Mouse (Mus musculus): ENCODE measurements around the gene Mug1. TPM values are rescaled to one million over a fixed set of nuclear protein-coding genes. Genes with fewer than 3 reads are reported as not detected.
"Not testable (repeated sequence)": the region's sequence is repeated elsewhere in the genome, so short reads cannot be mapped to it uniquely, and the experiment has no call there.

Gene Mug1
- polyA plus RNA-seq (2015; fragmentation: Nextera tagmentation; extraction: Ambion mirVana) = not detected in 2 replicates

DNA sequence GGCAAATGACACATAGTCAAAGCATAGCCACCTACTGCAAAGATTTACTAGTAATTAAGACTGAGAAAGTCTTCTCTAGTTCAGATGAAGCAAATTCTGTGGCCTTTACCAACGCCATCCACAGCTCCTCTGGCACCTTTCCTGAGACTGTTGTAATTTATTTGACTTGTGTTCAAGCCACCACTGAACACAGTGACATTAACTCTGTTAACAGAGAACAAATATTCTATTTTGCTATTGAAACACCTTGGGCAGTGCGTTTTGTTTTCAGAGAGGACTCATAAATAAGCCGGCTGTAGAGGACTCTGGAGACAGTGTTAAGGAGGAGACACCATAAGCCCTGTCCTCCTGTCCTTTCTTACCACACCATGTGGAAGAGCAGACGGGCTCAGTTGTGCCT, at the start of gene Mug1:
TSS of gene Mug1 (plus strand) at position 271 of the 400 bp plus-strand sequence.
- H3K27me3 ChIP-seq (ENCODE audit: control insufficient read depth, insufficient read depth, low read length); H3K4me3 ChIP-seq (replicated peaks; ENCODE audit: low read length); H3K9ac ChIP-seq (ENCODE audit: low read length); H3K36me3 ChIP-seq (ENCODE audit: control insufficient read depth, insufficient read depth, low read length); H3K27ac ChIP-seq (ENCODE audit: low read length); ATAC-seq (ENCODE audit: insufficient read depth, low FRiP score); H3K9me3 ChIP-seq (replicated peaks; ENCODE audit: control insufficient read depth, low read length); H3K4me2 ChIP-seq (ENCODE audit: low read depth, low read length); H3K4me1 ChIP-seq (ENCODE audit: control insufficient read depth, insufficient read depth, low read length): not testable (repeated sequence)
- WGBS = 78% methylated on average over 4 of the region's 4 CpGs

DNA sequence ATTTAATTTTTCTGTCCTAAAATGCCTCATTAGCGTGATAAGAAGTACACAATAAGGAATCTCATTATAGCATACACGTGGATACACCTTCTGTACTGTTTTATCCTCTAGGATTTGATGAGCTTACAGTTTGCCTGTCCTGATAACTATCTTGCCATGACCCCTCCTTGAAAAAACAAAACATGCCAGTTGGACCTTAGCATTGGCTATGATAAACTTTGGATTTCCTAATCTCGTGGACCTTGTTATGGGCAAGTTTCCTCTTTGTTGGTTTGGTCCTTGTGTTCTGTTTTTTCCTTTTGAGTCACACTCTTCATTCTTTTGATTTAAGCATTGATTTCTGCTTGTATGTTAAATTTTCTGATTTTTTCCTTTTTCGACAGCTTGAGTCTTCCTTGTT, 10.3 kb upstream of the Mug1 start:
- 79% methylated on average over 4 of the region's 4 CpGs for WGBS
- Histone ChIP-seq H3K4me3 (replicated peaks; ENCODE audit: low read length) (no peak overlapping the region), H3K4me1 (ENCODE audit: control insufficient read depth, insufficient read depth, low read length) (no peaks in the 10 kb centered on the region), H3K27me3 (ENCODE audit: control insufficient read depth, insufficient read depth, low read length) (no peaks in the 10 kb centered on the region), H3K36me3 (ENCODE audit: control insufficient read depth, insufficient read depth, low read length) (no peaks in the 10 kb centered on the region), H3K4me2 (ENCODE audit: low read depth, low read length) (no peak overlapping the region), H3K9me3 (replicated peaks; ENCODE audit: control insufficient read depth, low read length) (no peaks in the 10 kb centered on the region), H3K27ac (ENCODE audit: low read length) (no peak overlapping the region), H3K9ac (ENCODE audit: low read length) (no peak overlapping the region)
- no peak for ATAC-seq (ENCODE audit: insufficient read depth, low FRiP score)

GRCm38 (mm10) chr6:121836361-121836760, 2.0 kb upstream of the Mug1 start:
- Histone ChIP-seq H3K27me3 (ENCODE audit: control insufficient read depth, insufficient read depth, low read length) (no peaks in the 10 kb centered on the region), H3K9me3 (replicated peaks; ENCODE audit: control insufficient read depth, low read length) (no peaks in the 10 kb centered on the region), H3K4me3 (replicated peaks; ENCODE audit: low read length) (no peak overlapping the region), H3K36me3 (ENCODE audit: control insufficient read depth, insufficient read depth, low read length) (no peaks in the 10 kb centered on the region), H3K4me2 (ENCODE audit: low read depth, low read length) (no peak overlapping the region), H3K4me1 (ENCODE audit: control insufficient read depth, insufficient read depth, low read length) (no peaks in the 10 kb centered on the region), H3K9ac (ENCODE audit: low read length) (no peak overlapping the region), H3K27ac (ENCODE audit: low read length) (no peak overlapping the region)
- whole genome bisulfite sequencing = 91% methylated on average over 1 of the region's 1 CpGs
- ATAC-seq (ENCODE audit: insufficient read depth, low FRiP score) = no peak

DNA sequence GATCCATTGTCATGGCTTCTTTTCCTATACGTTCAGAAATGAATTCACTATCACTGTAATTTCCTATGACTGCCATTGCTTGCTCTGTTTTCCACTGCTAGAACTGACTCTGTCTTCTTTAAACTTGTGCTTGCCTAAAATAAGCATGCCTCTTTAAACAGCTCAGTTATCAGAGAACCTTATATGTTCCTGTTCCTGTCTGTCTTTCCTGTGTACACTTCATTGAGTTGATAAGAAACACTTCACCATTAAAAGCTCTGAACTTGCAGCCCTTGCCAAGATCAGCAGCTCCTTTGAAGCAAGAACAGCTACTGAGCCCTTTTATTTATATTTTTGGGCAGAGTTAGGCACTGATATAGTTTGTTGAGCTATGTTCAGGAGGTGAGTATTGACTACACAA, 10.0 kb downstream of the Mug1 start:
- Histone ChIP-seq H3K36me3 (ENCODE audit: control insufficient read depth, insufficient read depth, low read length) (no peaks in the 10 kb centered on the region), H3K4me1 (ENCODE audit: control insufficient read depth, insufficient read depth, low read length) (no peaks in the 10 kb centered on the region), H3K4me3 (replicated peaks; ENCODE audit: low read length) (no peak overlapping the region), H3K9ac (ENCODE audit: low read length) (no peak overlapping the region), H3K4me2 (ENCODE audit: low read depth, low read length) (no peak overlapping the region), H3K9me3 (replicated peaks; ENCODE audit: control insufficient read depth, low read length) (no peaks in the 10 kb centered on the region), H3K27ac (ENCODE audit: low read length) (no peak overlapping the region), H3K27me3 (ENCODE audit: control insufficient read depth, insufficient read depth, low read length) (no peaks in the 10 kb centered on the region)
- WGBS = 30% methylated on average over 1 of the region's 1 CpGs
- no peak for ATAC-seq (ENCODE audit: insufficient read depth, low FRiP score)

Other genes starting within 250 kb of the Mug1 start
- gene A2m, start 203.2 kb upstream of the Mug1 start, polyA plus RNA-seq (2015; fragmentation: Nextera tagmentation; extraction: Ambion mirVana) = 2.9 and 3.7 TPM in 2 replicates
- not detected in 2 replicates for gene Gm7298, start 105.6 kb upstream of the Mug1 start, polyA plus RNA-seq (2015; fragmentation: Nextera tagmentation; extraction: Ambion mirVana)
- gene Mug2, start 168.2 kb downstream of the Mug1 start, polyA plus RNA-seq (2015; fragmentation: Nextera tagmentation; extraction: Ambion mirVana) = not detected in 2 replicates